Mouse (Mus musculus) liver (tissue): Measurements from ENCODE around the gene Mylk.

Source experiments
- DNase-seq: peaks from one replicate; pipeline ENCODE4 v3.0.0-alpha.2; 2020; ENCODE audit warnings: mixed read lengths

Gene Mylk

DNA sequence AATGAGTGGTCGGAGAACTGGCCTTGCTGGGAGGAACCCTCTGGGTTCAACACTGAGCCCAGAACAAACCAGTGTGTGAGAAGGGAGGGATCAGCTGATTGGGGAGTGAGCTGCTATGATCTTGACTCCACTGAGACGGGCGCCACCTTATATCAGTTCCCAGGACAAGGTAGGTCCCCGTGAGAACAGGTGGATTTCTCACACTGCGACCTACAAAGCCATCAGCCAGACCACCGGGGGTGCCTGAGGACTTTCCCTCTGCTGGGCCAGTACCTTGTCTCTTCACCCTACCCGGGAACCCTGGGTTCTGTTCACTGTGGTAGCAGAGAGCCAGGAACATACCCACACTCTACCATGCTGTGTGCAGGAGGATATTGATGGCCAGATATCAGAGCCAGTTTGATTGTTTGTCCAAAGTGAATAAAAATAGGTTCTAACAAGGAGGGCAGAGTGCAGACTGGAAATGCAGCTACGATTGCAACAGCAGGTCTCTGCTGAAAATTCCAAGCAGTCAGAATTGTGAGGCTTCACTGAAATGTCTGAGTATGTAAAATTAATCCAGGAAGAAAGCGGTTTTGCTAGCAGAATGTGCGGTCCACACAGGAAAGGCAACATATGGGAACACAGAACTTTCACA, 248.8 kb downstream of the Mylk start:
- DNase-seq: no peak

DNA sequence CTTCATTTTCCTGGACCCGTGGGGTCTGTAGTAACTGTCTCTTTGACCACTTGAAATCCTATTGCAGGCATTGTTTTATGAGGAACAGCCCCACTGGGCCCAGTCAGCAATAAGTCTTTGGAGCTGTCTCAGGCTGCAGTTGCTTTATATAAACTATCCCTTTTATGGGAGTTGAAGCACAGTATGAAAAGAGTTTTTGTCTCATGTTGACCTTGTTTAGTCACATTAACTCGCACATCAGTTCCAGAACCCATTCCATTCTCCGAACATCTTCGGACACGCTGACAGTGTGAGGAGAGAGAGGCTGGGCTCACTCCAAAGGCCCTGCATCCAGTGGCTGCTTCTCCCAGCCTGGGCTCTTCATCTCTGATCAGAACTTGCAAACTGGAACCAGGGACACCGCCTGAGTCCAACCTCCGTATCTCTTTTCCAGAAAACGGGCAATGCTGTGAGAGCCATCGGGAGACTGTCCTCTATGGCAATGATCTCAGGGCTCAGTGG, 249.7 kb downstream of the Mylk start:
- DNase-seq: no peak

DNA sequence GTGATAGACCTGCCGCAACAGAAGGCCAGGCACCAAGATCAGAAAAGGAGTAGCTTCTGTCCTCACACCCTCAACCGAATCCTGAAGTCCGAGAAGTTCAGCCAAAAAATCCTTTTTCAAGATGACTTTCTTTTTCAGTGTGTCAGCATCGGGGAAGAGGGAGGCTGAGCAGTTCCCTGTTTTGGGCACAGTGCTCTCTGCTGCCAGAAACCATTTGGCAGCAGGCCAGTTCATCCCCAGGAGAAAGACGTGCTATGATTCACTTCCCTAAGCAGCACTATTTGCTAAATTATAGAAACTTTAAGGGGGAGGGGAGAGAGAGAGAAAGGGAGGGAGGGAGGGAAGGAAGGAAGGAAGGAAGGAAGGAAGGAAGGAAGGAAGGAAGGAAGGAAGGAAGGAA, 251.1 kb downstream of the Mylk start:
- peak; percentile 48 for DNase-seq

DNA sequence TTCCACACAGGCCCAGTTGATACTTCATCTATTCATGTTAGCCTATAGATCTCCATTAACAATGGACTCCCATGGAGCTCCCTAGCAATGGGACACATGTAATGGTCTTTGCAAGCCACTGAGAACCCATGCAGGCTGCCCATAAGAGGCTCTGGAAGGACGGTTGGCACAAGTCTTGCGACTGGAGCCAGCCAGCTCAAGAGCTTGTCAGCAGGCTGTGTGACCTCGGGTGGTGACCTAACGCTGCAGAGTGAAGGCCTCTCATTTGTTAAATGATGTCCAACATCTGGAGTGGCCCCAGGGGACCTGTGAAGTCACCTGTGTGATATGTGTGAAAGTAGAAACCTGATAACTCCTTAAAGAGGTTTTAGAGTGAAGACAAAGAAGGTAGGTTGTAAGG, 252.0 kb downstream of the Mylk start:
- no peak for DNase-seq

DNA sequence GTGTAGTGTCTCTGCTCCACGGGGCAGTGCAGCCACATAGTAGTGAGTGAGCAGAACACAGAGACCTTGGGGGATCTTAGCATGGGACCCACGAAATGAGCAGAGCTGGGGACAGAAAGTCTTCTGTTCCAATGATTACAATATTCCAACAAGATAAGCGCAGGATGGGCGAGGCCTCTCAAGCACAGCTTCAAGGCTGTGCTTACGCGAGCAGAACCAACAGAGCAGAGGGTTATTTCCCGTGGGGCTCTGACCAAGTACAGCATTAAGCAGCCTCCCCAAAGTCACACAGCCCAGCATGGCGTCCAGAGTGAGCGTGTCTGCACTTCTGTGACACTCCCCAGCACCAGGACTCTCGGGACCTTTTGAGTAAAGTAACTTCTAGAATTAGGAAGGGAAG, 252.6 kb downstream of the Mylk start:
- no peak for DNase-seq

DNA sequence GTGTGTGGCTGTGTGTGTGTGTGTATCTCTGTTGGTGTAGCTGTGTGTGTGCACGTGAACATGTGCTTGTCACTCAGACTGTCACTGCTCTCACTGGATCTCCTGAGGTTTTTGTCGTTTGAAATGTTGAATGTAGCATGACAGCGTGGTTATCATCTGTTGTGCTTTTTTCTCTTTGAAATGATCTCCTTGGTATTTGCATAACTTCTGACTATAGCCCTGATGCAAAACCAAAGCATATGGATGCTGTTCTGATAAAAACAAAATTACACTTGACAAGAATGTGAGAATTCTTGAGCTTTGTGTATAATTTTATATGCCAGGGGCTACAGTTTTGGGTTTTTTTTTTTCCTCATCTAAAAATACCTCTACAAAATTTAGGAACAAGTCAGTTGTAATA, 254.0 kb downstream of the Mylk start:
- DNase-seq: no peak

DNA sequence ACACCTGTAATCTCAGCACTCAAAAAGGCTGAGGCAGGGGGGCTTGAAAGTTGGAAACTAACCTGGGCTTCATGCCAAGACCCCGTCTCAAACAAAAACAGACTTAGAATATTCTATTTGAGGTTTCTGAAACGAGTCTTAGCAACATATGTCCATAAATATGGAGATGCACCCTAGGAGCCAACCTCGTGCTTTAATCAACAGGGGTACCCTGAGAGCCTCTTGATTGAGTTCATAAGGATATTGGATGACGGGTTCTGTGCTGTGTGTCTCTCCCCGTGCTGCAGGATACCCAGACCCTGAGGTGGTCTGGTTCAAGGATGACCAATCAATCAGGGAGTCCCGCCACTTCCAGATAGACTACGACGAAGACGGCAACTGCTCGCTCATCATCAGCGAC, 255.0 kb downstream of the Mylk start:
- no peak for DNase-seq

DNA sequence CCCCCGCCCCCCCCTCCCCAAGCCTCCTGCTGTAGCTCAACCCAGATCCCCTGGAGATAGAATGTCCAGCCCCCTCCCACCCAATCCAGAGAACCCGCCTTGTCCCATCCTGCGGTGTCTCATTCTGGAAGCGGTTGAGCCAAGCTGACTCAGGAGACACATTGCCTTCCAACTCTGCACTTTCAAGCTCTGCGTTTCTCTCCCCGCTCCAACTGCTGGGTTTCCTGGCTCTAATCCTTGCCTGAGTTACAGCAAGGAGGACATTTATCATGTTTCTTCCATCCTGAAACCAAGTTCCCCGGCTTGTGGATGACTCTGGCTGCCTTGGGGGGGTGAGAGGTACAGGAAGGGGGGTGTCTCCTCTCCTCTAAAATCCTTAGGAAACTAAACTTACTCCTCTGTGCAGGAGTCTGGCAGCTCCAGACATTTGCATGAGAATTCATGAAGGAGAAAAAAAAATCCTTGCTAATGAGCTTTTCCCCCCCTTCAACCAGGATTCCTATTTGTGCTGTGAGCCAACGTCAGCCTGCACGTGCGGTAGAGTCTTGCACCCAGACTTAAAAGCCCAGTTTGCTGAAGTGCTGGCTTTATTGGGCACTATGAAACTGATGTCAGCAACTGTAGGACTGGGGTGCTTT, 256.0 kb downstream of the Mylk start:
- no peak for DNase-seq

DNA sequence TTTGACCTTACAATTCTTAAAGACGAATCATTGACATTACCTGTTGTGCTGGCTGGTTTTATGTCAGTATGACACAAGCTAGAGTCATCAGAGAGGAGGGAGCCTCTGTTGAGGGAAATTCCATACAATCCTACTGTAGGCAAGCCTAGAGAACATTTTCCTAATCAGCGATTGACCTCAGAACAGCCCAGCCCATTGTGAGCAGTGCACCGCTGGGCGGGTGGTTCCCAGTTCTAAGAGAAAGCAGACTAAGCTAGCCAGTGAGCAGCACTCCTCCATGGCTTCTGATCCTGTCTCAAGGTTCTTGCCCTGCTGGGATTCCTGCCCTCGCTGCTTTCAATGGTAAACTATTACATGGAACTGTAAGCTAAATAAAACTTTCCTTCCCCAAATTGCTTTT, 259.3 kb downstream of the Mylk start:
- DNase-seq: no peak

DNA sequence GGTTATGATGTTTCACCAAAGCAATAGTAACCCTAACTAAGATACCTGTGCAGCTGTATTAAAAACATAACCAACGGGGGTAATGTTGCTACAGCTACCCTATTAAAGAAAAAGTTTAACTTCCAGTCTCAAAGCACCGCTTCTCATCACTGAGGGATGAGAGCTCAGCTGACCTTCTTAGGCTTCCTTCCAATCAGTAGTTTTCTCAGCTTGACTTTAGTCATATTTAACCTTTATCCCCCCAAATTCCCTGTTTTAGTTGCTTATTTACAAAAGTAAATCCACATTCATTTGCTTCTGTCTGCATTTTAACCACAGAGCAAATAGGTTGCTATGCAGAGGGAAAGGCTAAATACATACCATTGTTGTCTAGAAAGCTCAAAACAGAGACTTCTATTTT, 259.7 kb downstream of the Mylk start:
- no peak for DNase-seq

DNA sequence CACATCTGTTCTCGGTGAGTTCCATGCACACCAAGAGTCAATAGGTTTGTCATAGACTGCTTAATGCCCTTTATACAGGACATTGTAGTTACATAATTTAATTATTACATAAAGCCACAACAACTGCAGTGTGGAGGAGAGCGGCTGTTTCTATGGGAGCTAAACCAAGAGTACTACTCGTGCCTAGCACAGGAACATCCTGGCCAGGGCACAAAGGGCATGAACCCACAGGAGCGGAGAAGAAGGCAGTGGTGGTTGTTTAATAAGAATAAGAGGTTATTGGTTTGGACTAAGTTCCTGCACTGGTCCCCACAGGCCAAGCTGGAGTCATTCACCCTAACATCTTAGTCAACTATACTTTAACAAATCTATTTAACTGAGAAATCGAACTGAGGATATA, 261.2 kb downstream of the Mylk start:
- DNase-seq: no peak

DNA sequence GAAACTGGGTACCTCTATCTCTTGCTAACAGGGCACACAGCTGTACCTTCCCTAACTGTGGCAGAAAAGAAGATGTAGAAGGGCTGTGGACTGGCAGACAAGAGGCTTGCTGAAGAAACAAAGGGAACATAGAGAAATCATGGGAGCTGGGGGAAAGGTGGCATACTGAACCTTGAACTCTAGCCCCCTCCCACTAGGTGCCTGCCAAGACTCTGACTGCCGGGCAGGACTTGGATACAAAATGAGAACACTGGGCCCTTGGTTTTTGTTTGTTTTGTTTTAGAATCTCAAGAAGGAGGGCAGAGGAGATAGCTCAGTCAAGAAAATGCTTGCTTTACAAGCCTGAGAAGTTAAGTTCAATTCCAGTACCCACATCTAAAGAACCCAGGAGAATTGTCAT, 262.4 kb downstream of the Mylk start:
- DNase-seq: no peak

DNA sequence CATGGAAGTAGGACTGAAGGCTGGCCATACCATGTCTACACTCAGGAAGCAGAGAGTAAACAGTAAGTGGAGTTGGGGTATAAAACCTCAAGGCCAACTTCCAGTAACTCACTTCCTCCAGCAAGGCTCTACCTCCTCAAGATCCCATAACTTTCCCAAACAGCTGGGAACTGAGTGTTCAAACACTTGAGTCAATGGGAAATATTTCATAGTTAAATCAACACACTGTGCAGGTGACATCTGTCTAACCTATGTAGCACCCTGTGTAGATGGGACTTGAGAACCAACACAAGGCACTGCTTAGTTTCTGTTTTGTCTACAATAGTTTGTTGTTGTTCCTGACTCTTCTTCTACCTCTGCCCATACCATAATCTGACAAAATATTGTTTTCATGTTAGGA, 263.4 kb downstream of the Mylk start:
- no peak for DNase-seq

DNA sequence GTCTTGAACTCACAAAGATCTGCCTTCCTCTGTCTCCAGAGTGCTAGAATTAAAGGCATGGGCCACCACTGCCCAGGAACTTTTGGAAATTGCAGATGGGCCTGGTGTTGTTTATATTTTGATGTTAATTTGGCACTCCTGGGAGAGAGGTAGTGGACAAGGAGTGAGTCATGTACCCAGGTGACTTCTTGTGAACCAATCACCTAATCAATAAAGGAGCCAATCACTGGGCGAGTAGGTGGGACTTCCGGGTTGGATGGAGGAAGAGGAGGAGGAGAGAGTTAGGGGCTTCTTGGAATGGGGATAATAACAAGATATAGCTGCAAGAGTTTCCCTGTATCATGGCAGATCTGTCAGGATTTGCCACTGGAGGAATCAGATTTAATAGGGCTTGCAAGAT, 268.5 kb downstream of the Mylk start:
- DNase-seq: no peak

DNA sequence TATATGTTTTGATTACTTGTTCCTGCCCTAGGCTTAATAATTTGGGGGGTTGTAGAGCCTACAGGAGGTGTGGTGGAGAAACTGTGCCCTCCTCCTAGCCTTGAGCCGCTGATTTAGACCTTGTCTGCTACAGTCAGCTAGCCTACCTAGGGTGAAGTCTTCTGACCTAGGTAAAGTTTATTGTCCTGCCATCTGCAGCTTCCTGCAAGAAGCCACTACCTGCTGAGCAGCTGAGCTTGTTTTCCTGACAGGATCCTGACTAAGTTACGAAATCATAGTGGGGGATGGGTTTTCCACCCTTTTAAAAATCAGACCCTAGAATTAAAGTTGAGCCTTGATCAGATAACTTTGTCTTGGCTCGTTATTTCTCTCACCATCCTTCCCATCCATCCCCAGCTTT, 271.5 kb downstream of the Mylk start:
- no peak for DNase-seq

DNA sequence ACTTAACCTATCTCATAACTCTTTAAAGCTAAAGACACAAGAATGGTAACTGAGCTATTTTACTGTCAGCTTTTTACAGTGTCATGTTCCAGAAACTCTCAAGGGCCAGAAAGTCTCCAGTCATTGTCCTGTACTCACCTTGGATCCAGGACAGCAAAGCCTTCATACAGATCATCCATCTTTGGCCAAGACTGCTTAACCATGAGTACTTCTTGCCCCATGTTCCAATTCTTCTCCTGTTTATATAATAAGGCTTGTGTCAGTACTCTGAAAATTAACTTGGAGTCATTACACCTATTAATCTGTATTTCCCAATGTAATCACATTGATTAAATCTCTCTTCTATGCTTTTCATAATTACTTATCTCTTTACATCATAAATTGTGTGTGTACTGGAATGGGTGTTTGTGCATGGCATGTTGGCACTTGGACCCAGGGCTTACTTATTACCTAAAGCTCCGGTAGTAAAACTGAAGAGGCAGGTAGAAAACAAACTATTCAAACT, 273.5 kb downstream of the Mylk start:
- no peak for DNase-seq

DNA sequence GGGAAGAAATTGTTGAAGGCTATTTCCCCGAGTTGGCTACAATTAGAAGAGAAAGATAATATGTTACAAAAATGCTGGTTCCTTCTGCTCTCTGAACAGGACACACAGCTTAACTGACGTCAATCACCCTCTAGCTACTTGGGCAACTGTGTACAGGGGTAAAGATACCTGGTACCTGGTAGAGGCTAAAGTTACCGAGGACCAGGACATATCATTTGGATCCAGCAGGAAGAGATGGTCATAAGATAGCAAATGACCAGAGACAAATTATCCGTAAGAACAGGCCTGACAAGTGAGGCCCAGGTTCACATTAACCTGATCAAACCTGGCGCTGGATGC, 276.9 kb downstream of the Mylk start:
- no peak for DNase-seq

DNA sequence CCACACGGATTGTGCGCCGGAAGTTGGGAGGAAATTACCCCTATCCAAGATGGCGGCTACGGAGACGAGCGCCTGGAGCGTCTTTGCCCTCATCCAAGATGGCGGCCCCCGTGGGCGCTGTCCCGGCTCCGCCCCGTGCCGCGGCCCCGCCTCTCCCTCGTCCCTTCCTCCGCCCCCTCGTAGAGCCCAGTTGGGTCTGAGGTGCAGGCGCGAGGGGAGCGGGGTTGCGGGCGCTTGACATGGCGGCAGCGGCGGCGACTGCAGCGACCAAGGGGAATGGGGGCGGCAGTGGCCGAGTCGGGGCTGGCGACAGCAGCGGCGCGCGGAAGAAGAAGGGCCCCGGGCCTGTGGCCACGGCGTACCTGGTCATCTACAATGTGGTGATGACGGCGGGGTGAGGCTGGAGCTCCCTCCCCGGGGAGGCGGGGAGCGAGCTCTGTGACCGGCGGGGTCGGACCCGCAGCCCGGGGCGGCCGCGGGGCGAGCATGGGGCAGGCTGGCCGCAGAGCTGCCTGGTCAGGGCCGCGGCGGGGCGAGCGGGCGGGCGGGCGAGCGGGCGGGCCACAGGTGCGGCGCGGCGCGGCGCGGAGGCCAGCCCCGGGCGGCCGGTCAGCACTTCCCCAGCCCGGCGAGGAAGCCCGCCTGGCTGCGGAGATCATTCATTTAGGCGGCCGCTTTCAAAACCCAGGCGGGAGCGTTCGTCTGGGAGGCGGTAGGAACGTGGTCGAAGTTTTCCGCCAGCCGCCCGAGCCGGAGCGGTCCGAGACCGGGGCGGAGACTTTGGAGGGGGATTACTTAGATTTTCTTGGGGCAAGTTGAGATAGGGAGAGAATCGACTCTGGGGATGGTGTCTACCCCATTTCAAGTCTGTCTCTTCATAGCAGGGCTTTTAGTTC, 277.5 kb downstream of the Mylk start, which contains the start of gene Hacd2:
Hacd2 (plus strand) TSS at position 187 of the 896 bp plus-strand sequence.
- peak; percentile 95 for DNase-seq

DNA sequence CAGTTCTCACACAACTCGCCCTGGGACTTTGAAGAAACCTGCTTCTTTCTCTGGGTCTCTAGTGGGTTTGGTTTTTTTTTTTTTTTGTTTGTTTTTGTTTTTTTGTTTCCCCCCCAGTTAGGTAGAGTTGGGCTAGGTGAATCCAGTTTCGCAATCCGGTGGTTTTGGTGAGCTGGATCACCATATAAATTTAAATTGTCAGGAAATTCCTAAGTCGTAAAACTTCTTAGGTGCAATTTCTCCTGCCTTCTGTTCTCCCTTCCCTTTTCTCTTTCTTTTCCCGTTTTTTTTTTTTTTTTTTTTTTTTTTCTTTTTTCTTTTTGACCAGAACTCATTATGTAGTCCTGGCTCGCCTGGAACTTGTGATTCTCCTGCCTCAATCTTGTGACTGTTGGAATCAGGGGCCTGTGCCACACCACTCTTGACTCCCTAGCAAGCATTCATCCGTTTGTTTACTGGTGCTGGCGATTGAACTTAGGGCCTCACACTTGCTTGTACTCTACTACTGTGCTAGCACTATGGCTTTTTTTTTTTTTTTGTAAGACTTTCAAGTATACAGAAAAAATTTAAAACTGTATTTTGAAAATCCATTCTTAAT, 278.2 kb downstream of the Mylk start:
- no peak for DNase-seq

DNA sequence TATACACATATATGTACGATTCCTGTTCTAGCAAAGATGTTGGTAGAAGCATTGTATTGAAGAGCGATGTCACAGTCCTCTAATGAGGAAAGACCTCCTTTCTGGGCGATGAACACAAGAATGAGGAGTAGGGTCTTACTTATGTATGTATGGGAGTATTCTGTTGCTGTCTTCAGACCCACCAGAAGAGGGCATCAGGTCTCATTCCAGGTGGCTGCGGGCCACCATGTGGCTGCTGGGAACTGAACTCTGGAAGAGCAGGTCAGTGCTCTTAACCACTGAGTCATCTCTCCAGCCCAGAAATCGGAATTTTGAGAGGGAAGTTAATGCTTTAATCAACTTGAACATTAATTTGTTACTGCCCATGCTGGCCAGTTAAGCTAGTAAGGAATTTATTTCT, 279.3 kb downstream of the Mylk start:
- DNase-seq: peak; percentile 15

DNA sequence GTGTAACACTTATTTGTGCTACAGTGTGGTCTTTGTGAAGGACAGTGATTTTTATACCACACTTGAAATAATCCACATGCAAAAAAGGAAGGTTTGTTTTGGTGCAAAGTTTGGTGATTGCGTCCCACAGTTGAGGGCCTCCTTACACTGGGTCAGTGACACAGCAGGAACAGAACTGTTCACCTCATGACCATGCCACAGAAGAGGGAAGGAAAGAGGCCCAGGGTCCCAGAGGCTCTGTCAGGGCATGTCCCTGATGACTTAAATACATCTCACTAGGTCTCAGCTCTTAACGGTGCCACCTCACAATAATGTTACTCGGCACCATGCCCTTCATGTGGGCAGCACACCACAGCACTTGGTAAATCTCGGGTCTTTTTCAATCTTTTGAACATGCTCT, 280.3 kb downstream of the Mylk start:
- no peak for DNase-seq

DNA sequence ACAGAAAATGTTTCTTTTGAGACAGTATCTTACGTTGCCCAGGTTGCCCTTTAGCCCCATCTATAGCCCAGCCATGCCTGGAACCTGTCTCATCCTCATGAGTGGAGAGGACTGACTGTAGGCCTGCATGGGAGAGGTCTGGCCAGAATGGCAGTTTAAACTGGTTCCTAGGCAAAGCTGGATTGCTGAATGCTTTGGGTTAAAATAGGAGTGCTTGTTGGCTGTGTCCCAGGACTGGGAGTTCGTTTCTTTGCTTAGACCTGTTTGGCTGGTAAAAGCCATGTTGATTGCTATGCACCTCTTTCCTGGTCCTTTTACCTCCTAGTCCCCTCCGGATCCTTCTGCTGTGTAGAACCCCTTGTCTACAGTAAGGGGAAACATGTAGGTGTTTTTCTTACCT, 288.2 kb downstream of the Mylk start:
- no peak for DNase-seq
